Mouse (Mus musculus): ENCODE data around the gene Adgrg6.

Adgrg6 gene

DNA sequence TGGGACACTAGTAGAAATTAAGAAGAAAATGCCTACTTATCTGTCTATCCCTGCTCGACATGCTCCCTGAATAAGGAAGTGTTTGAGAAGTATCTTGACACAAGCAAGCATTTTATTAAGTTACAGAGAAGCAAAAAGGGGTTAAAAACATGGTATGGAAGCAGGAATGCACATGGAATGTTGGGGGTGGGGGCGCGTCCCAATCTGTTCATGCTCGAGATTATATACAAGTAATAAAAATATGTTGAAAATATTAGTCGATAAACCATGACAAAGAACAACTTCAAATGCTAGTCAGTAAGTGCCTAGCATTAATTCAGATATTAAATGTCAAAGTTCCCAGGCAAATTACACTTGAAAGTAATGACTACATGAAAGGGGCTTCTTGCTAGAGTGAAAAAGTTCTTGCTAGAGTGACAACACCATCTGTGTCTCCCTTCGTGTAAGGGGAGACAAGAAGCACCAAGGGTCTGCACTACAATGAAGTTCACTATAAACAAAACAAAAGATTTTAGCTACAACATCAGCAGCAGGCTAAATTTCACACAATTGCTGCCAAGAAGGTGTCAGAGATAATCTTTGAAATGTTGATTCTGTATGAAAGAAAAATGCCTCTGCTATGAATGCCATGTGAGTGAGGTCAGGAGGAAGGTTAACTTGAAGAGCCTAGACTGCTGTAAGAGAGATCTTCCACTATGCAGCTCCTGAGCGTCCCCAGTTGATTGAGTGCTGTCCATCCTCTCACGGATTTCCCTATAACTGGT lies 24.4 kb downstream of the Adgrg6 start:
- TF ChIP-seq CTCF (conservative IDR thresholded peaks at IDR 0.05; ENCODE audit: low read length) (no peak), NANOG (IDR thresholded peaks at IDR 0.05; ENCODE audit: borderline replicate concordance, low read length) (no peak), POU5F1 (IDR thresholded peaks at IDR 0.05; ENCODE audit: borderline replicate concordance, low read length) (no peak)
- Histone ChIP-seq H3K4me1 (replicated peaks; ENCODE audit: low read depth, low read length) (no peaks in the 10 kb centered on the region), H3K27me3 (ENCODE audit: insufficient read depth, low read length) (no peaks in the 10 kb centered on the region), H3K9me3 (ENCODE audit: low read length) (no peaks in the 10 kb centered on the region), H3K36me3 (ENCODE audit: insufficient read depth, low read length) (no peaks in the 10 kb centered on the region), H3K4me3 (replicated peaks; ENCODE audit: low read length) (no peak overlapping the region)

DNA sequence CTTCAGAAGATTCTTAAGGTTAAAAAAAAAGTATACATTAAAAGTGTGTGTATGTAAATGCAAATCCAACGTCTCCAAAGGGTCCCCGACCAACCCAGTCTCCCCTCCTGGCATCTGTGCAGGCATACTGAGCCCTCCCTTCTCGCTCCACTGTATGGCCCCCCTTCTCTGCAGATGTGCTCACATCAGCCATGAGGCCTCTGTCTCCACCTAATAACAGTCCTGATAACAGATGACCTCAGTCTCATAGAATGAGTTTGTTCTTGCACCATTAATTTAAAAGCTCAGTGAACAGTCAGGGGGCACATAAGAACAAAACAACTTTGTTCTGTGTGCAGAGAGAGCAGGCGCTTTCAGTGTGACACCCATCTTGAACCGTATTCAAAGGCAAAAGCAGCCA lies 27.6 kb downstream of the Adgrg6 start:
- no peak for TF ChIP-seq POU5F1 (IDR thresholded peaks at IDR 0.05; ENCODE audit: borderline replicate concordance, low read length)
- TF ChIP-seq NANOG (IDR thresholded peaks at IDR 0.05; ENCODE audit: borderline replicate concordance, low read length), result no peak
- TF ChIP-seq CTCF (conservative IDR thresholded peaks at IDR 0.05; ENCODE audit: low read length), result no peak
- H3K4me3 ChIP-seq (replicated peaks; ENCODE audit: low read length), result no peak overlapping the region
- no peaks in the 10 kb centered on the region for H3K9me3 ChIP-seq (ENCODE audit: low read length)
- H3K36me3 ChIP-seq (ENCODE audit: insufficient read depth, low read length), result no peaks in the 10 kb centered on the region
- no peaks in the 10 kb centered on the region for H3K27me3 ChIP-seq (ENCODE audit: insufficient read depth, low read length)
- no peaks in the 10 kb centered on the region for H3K4me1 ChIP-seq (replicated peaks; ENCODE audit: low read depth, low read length)

DNA sequence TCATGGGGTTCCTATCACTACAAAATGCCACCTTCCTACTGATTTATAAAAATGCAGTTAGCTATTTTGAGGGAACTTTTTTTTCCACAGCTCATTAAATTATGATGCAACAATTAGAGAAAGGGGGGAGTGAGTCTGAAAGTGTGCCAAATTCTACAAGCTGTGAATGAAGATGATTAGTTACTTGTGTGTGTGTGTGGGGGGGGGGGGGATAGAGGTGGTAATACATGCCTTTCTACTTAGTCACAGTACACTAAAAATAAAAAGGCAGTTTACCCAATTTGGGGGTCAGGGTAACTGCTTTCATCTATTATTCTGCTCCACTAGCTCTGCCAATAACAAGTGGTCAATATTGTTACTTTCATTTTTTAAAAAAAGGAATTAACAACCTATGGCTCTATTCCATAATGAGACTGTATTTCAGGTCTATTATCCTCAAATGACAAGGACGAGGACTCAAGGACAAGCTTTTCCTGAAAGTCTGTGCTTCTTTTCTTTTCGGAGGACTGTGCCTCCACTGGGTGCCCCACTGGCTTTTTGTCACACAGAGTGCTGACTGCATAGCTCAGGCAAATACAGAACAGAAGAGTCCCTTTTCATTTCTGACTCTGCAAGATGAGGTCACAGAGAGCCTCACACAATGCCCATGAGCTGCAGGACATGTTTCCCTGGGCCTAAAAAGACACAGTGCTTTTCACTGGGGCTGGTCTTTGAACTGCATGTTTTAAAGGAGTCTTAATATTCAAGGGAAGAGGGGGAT lies 33.4 kb downstream of the Adgrg6 start:
- H3K4me3 ChIP-seq (replicated peaks; ENCODE audit: low read length), result no peak overlapping the region
- H3K36me3 ChIP-seq (ENCODE audit: insufficient read depth, low read length), result no peaks in the 10 kb centered on the region
- H3K4me1 ChIP-seq (replicated peaks; ENCODE audit: low read depth, low read length), result no peaks in the 10 kb centered on the region
- H3K27me3 ChIP-seq (ENCODE audit: insufficient read depth, low read length), result no peaks in the 10 kb centered on the region
- no peak for TF ChIP-seq NANOG (IDR thresholded peaks at IDR 0.05; ENCODE audit: borderline replicate concordance, low read length)
- TF ChIP-seq POU5F1 (IDR thresholded peaks at IDR 0.05; ENCODE audit: borderline replicate concordance, low read length), result no peak
- TF ChIP-seq CTCF (conservative IDR thresholded peaks at IDR 0.05; ENCODE audit: low read length), result no peak
- H3K9me3 ChIP-seq (ENCODE audit: low read length), result peaks cover 1% of the 10 kb centered on the region; the same call in 1 of the 2 replicates

DNA sequence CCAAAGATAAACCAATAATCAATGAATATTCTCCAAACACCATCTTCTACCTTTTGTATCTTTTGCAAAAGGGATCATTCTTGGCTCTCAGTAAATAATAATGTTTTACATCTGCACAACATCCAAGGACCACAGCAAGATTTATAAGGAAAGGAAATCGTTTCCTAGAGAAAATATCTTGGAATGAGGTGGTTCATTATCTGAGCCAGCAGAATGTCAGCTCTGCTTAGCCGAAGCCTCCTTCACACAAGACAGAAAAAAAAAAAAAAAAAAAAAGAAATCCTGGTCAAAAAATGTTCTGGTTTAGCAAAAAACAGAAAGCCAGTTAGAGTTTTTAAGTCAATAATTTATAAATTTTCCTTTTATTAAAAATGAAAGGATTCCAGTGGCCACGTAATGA lies 34.3 kb downstream of the Adgrg6 start:
- TF ChIP-seq POU5F1 (IDR thresholded peaks at IDR 0.05; ENCODE audit: borderline replicate concordance, low read length) (no peak), CTCF (conservative IDR thresholded peaks at IDR 0.05; ENCODE audit: low read length) (no peak), NANOG (IDR thresholded peaks at IDR 0.05; ENCODE audit: borderline replicate concordance, low read length) (no peak)
- H3K27me3 ChIP-seq (ENCODE audit: insufficient read depth, low read length), result no peaks in the 10 kb centered on the region

DNA sequence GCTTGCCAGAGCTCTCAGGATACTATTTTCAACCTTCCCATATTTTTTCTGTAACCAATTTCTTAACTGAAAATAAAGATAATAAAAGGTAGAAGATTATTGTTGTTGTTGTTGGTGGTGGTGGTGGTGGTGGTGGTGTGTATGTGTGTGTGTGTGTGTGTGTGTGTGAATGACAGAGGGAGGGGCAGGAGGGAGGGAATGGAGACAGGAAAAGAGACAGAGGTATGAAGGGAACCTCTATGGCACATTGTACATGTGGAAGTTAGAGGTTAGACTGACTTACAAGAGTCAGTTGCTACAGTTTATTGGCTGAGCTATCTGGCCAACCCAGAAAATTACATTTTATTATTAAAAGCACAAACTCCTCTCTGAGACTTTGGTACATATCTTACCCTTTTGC lies 49.8 kb downstream of the Adgrg6 start:
- Histone ChIP-seq H3K4me3 (replicated peaks; ENCODE audit: low read length) (no peak overlapping the region), H3K9me3 (ENCODE audit: low read length) (no peaks in the 10 kb centered on the region), H3K36me3 (ENCODE audit: insufficient read depth, low read length) (no peaks in the 10 kb centered on the region), H3K27me3 (ENCODE audit: insufficient read depth, low read length) (no peaks in the 10 kb centered on the region), H3K4me1 (replicated peaks; ENCODE audit: low read depth, low read length) (no peaks in the 10 kb centered on the region)
- TF ChIP-seq NANOG (IDR thresholded peaks at IDR 0.05; ENCODE audit: borderline replicate concordance, low read length), result no peak
- TF ChIP-seq POU5F1 (IDR thresholded peaks at IDR 0.05; ENCODE audit: borderline replicate concordance, low read length), result no peak
- no peak for TF ChIP-seq CTCF (conservative IDR thresholded peaks at IDR 0.05; ENCODE audit: low read length)

More for the DNA sequence above, 34.3 kb downstream of the Adgrg6 start:
- H3K4me1 ChIP-seq (replicated peaks; ENCODE audit: low read depth, low read length), result no peaks in the 10 kb centered on the region
- no peaks in the 10 kb centered on the region for H3K36me3 ChIP-seq (ENCODE audit: insufficient read depth, low read length)
- H3K4me3 ChIP-seq (replicated peaks; ENCODE audit: low read length), result no peak overlapping the region
- peaks cover 5% of the 10 kb centered on the region; the same call in 1 of the 2 replicates for H3K9me3 ChIP-seq (ENCODE audit: low read length)

DNA sequence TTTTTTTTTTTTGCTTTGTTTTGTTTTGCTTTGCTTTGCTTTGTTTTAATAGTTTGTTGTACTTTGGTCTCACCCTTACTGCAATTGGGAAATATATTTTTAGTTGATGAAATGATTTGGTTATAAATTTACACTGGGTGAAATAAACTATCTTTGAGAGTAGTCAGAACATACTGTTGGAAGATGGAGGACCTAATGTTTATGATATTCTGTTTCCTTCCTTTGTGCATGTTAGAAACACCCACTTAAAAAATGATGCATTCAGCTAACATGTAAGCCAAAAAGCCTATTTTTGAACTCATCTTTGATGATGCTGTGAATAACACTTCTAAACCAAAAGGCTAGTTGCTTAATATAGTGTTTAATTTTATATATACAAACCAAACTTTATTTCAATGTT lies 50.3 kb downstream of the Adgrg6 start:
- no peaks in the 10 kb centered on the region for H3K36me3 ChIP-seq (ENCODE audit: insufficient read depth, low read length)
- no peak overlapping the region for H3K4me3 ChIP-seq (replicated peaks; ENCODE audit: low read length)
- H3K4me1 ChIP-seq (replicated peaks; ENCODE audit: low read depth, low read length), result no peaks in the 10 kb centered on the region
- no peaks in the 10 kb centered on the region for H3K27me3 ChIP-seq (ENCODE audit: insufficient read depth, low read length)
- H3K9me3 ChIP-seq (ENCODE audit: low read length), result no peaks in the 10 kb centered on the region
- TF ChIP-seq NANOG (IDR thresholded peaks at IDR 0.05; ENCODE audit: borderline replicate concordance, low read length) (no peak), POU5F1 (IDR thresholded peaks at IDR 0.05; ENCODE audit: borderline replicate concordance, low read length) (no peak), CTCF (conservative IDR thresholded peaks at IDR 0.05; ENCODE audit: low read length) (no peak)

DNA sequence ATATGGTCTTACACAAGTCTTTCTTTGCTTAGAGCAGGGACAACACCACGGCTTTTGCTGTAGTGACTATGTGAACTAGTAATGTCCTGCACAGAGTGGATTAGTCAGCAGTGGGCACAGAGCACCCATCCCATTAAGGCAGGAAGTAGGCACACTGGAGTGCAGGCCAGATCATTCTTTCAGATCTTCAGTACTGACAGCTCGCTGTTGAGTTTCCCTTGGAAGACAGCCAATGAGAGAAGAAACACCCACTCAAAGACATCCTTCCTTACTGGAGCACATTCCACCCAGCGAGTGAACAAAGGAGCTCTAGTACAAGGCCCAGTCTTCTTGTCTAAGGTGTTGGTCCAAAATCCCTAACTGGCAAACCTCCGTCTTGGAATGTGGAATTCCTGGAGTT lies 53.6 kb downstream of the Adgrg6 start:
- Histone ChIP-seq H3K36me3 (ENCODE audit: insufficient read depth, low read length) (no peaks in the 10 kb centered on the region), H3K27me3 (ENCODE audit: insufficient read depth, low read length) (no peaks in the 10 kb centered on the region), H3K9me3 (ENCODE audit: low read length) (no peaks in the 10 kb centered on the region), H3K4me3 (replicated peaks; ENCODE audit: low read length) (no peak overlapping the region), H3K4me1 (replicated peaks; ENCODE audit: low read depth, low read length) (no peaks in the 10 kb centered on the region)
- TF ChIP-seq POU5F1 (IDR thresholded peaks at IDR 0.05; ENCODE audit: borderline replicate concordance, low read length) (no peak), CTCF (conservative IDR thresholded peaks at IDR 0.05; ENCODE audit: low read length) (no peak), NANOG (IDR thresholded peaks at IDR 0.05; ENCODE audit: borderline replicate concordance, low read length) (no peak)

DNA sequence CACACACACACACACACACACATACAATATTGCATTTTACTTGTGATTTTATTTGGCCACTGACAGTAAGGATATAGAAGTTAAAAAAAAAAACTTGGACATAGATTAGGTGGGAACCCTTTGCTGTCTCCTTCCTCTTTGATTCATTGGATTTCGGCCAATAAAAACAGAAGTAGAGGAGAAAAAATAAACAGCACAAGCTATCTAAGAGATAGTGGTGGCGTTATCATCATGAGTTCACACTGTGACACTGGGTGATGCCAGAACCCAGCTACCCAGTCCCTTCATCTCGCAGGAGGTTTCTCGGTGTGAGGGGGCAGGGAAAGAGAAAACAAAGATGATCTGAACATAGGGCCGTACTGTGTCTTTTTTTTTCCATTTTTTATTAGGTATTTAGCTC lies 62.2 kb downstream of the Adgrg6 start:
- Histone ChIP-seq H3K4me3 (replicated peaks; ENCODE audit: low read length) (no peak overlapping the region), H3K36me3 (ENCODE audit: insufficient read depth, low read length) (no peaks in the 10 kb centered on the region), H3K9me3 (ENCODE audit: low read length) (no peaks in the 10 kb centered on the region), H3K27me3 (ENCODE audit: insufficient read depth, low read length) (no peaks in the 10 kb centered on the region), H3K4me1 (replicated peaks; ENCODE audit: low read depth, low read length) (no peaks in the 10 kb centered on the region)
- no peak for TF ChIP-seq NANOG (IDR thresholded peaks at IDR 0.05; ENCODE audit: borderline replicate concordance, low read length)
- TF ChIP-seq CTCF (conservative IDR thresholded peaks at IDR 0.05; ENCODE audit: low read length), result no peak
- TF ChIP-seq POU5F1 (IDR thresholded peaks at IDR 0.05; ENCODE audit: borderline replicate concordance, low read length), result no peak
